Mouse (Mus musculus): ENCODE results near the gene Jag2. TPM values are rescaled to one million over a fixed set of nuclear protein-coding genes. Genes with fewer than 3 reads are reported as not detected.

Gene Jag2
- polyA plus RNA-seq, 1 experiment from 2014 or later, result 15.1 TPM

- Histone ChIP-seq H3K27ac (replicated peaks; ENCODE audit: low read depth, low read length) (no peak overlapping the region), H3K4me3 (replicated peaks; ENCODE audit: low read depth, low read length) (no peak overlapping the region), H3K36me3 (ENCODE audit: control insufficient read depth, insufficient read depth, low read length) (peaks cover 13% of the 10 kb centered on the region; the same call in 1 of the 2 replicates), H3K9ac (replicated peaks; ENCODE audit: low read length) (no peak overlapping the region), H3K27me3 (ENCODE audit: control insufficient read depth, insufficient read depth, low read length) (no peaks in the 10 kb centered on the region), H3K9me3 (ENCODE audit: control insufficient read depth, low read length) (no peaks in the 10 kb centered on the region), H3K4me1 (ENCODE audit: control insufficient read depth, insufficient read depth, low read length) (peaks cover 6% of the 10 kb centered on the region; the same call in 1 of the 2 replicates), H3K4me2 (ENCODE audit: low read length) (no peak overlapping the region)
- DNase-seq (no peak), ATAC-seq (ENCODE audit: low FRiP score, low TSS enrichment) (no peak)
- 88% methylated on average over 9 of the region's 9 CpGs for WGBS
Measured at GRCm38 (mm10) chr12:112900641-112901040, 28.9 kb downstream of the Jag2 start.

- ATAC-seq (ENCODE audit: low FRiP score, low TSS enrichment) (no peak), DNase-seq (no peak)
- no peak overlapping the region for H3K4me3 ChIP-seq (replicated peaks; ENCODE audit: low read depth, low read length)
- no peak overlapping the region for H3K4me2 ChIP-seq (ENCODE audit: low read length)
- H3K4me1 ChIP-seq (ENCODE audit: control insufficient read depth, insufficient read depth, low read length), result peaks cover 6% of the 10 kb centered on the region; the same call in 1 of the 2 replicates
- H3K27ac ChIP-seq (replicated peaks; ENCODE audit: low read depth, low read length), result no peak overlapping the region
- H3K9ac ChIP-seq (replicated peaks; ENCODE audit: low read length), result no peak overlapping the region
- no peaks in the 10 kb centered on the region for H3K27me3 ChIP-seq (ENCODE audit: control insufficient read depth, insufficient read depth, low read length)
- 68% methylated on average over 4 of the region's 4 CpGs for WGBS
- H3K36me3 ChIP-seq (ENCODE audit: control insufficient read depth, insufficient read depth, low read length), result peaks cover 2% of the 10 kb centered on the region; the same call in 1 of the 2 replicates
- H3K9me3 ChIP-seq (ENCODE audit: control insufficient read depth, low read length), result no peaks in the 10 kb centered on the region
Measured at GRCm38 (mm10) chr12:112898960-112899359, 30.6 kb downstream of the Jag2 start.

DNA sequence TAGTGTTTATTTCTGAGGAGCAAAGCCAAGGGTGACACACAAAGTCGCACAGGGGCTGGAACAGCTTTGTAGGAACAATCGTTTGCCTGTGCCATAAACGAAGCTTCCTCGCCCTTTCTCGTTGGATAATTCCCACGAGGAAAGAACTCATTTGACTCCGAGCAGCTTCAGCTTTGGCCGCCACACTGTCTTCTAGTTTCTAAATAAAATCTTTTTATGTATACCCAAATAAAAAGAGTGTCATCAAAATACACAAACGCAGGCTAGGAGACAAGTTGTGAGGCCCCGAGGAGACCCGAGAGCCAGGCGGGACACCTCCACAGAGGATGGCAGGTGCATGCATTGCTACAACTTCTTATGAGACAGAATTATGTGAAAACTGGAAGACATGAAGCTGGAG, 31.2 kb downstream of the Jag2 start:
- Histone ChIP-seq H3K4me2 (ENCODE audit: low read length) (no peak overlapping the region), H3K36me3 (ENCODE audit: control insufficient read depth, insufficient read depth, low read length) (no peaks in the 10 kb centered on the region), H3K27me3 (ENCODE audit: control insufficient read depth, insufficient read depth, low read length) (no peaks in the 10 kb centered on the region), H3K4me1 (ENCODE audit: control insufficient read depth, insufficient read depth, low read length) (peaks cover 6% of the 10 kb centered on the region; the same call in 1 of the 2 replicates), H3K9me3 (ENCODE audit: control insufficient read depth, low read length) (no peaks in the 10 kb centered on the region), H3K9ac (replicated peaks; ENCODE audit: low read length) (no peak overlapping the region), H3K4me3 (replicated peaks; ENCODE audit: low read depth, low read length) (no peak overlapping the region), H3K27ac (replicated peaks; ENCODE audit: low read depth, low read length) (no peak overlapping the region)
- DNase-seq, result no peak
- 74% methylated on average over 12 of the region's 12 CpGs for WGBS
- ATAC-seq (ENCODE audit: low FRiP score, low TSS enrichment), result no peak

DNA sequence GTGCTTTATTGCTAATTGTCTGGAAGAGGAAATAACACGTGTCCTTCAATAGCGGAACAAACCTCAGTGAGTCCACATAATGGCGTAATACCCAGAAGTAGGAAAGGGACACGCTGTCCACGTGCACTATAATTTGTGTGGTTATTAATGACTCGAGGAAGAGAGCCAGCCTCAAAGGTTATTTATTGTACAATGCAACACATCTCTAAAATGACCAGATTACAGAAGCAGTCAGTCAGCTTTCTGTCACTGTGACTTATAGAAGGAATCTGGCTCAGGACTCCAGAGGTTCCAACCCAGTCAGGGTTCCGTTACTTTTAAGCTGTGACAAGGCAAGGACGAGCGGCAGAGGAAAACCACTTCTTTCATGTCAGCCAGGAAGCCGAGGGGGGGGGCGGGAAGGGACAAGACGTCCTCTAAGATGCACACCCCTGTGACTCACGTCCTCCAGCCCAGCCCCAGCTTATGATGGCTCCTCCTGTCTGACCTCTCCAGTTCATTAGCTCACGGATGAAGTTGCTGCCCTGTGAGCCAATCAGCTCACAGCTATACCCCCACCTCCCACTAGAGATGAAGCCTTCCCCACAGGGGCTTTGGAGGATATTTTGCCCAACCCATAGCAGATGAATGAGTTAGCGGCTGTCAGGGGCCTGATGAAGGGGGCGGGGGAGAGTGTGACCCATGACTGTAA, 31.9 kb downstream of the Jag2 start:
- ATAC-seq (ENCODE audit: low FRiP score, low TSS enrichment) (peak; percentile 55; the same call in 1 of the 2 replicates), DNase-seq (peak; percentile 33)
- Histone ChIP-seq H3K9me3 (ENCODE audit: control insufficient read depth, low read length) (no peaks in the 10 kb centered on the region), H3K27me3 (ENCODE audit: control insufficient read depth, insufficient read depth, low read length) (no peaks in the 10 kb centered on the region), H3K4me1 (ENCODE audit: control insufficient read depth, insufficient read depth, low read length) (peaks cover 6% of the 10 kb centered on the region; the same call in 1 of the 2 replicates), H3K4me2 (ENCODE audit: low read length) (peak overlapping the region; percentile 34), H3K4me3 (replicated peaks; ENCODE audit: low read depth, low read length) (no peak overlapping the region), H3K27ac (replicated peaks; ENCODE audit: low read depth, low read length) (no peak overlapping the region), H3K9ac (replicated peaks; ENCODE audit: low read length) (peak overlapping the region; percentile 23; the same call in 1 of the 2 replicates), H3K36me3 (ENCODE audit: control insufficient read depth, insufficient read depth, low read length) (no peaks in the 10 kb centered on the region)
- 38% methylated on average over 16 of the region's 16 CpGs for WGBS

- Histone ChIP-seq H3K4me2 (ENCODE audit: low read length) (no peak overlapping the region), H3K36me3 (ENCODE audit: control insufficient read depth, insufficient read depth, low read length) (no peaks in the 10 kb centered on the region), H3K27ac (replicated peaks; ENCODE audit: low read depth, low read length) (0 out of 2 replicates have a peak overlapping the region, but pooled peaks have one; percentile 14), H3K9ac (replicated peaks; ENCODE audit: low read length) (no peak overlapping the region), H3K9me3 (ENCODE audit: control insufficient read depth, low read length) (no peaks in the 10 kb centered on the region), H3K27me3 (ENCODE audit: control insufficient read depth, insufficient read depth, low read length) (no peaks in the 10 kb centered on the region), H3K4me1 (ENCODE audit: control insufficient read depth, insufficient read depth, low read length) (peaks cover 6% of the 10 kb centered on the region; the same call in 1 of the 2 replicates), H3K4me3 (replicated peaks; ENCODE audit: low read depth, low read length) (no peak overlapping the region)
- WGBS, result 76% methylated on average over 4 of the region's 4 CpGs
- ATAC-seq (ENCODE audit: low FRiP score, low TSS enrichment) (no peak), DNase-seq (no peak)
Measured at GRCm38 (mm10) chr12:112894969-112895368, 34.6 kb downstream of the Jag2 start.

DNA sequence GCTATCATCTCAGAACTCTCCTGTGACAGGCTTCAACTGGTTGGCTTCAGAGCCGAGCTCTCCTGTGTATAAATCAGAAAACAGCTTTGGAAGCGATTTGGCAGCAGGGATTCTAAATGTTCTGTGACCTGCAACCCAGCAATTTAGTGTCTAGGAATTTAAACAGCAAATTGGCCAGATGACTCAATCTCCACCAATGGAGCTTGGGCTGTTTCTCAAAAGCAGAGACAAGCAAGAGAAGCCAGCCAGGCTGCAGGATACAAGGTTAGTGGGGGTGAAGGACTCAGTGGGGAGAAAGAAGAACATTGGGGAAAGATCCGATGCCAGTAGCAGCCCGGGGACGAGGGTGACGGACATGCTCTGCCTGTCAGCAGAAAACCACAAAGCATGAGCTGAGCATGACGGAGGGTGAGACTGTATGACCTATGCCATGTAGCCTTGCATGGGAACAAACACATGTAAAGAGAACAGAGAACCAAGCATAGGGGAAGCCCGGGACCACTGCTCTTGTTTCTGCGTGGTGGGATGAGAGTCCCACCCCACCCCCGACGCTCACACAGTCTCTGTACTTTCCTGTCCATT, 35.2 kb downstream of the Jag2 start:
- H3K27me3 ChIP-seq (ENCODE audit: control insufficient read depth, insufficient read depth, low read length), result no peaks in the 10 kb centered on the region
- H3K36me3 ChIP-seq (ENCODE audit: control insufficient read depth, insufficient read depth, low read length), result no peaks in the 10 kb centered on the region
- H3K27ac ChIP-seq (replicated peaks; ENCODE audit: low read depth, low read length), result no peak overlapping the region
- 74% methylated on average over 11 of the region's 11 CpGs for WGBS
- ATAC-seq (ENCODE audit: low FRiP score, low TSS enrichment), result no peak
- no peak overlapping the region for H3K4me3 ChIP-seq (replicated peaks; ENCODE audit: low read depth, low read length)
- no peak overlapping the region for H3K9ac ChIP-seq (replicated peaks; ENCODE audit: low read length)
- H3K4me1 ChIP-seq (ENCODE audit: control insufficient read depth, insufficient read depth, low read length), result peaks cover 6% of the 10 kb centered on the region; the same call in 1 of the 2 replicates
- H3K9me3 ChIP-seq (ENCODE audit: control insufficient read depth, low read length), result no peaks in the 10 kb centered on the region
- no peak overlapping the region for H3K4me2 ChIP-seq (ENCODE audit: low read length)
- no peak for DNase-seq

GRCm38 (mm10) chr12:112885465-112885864, 44.1 kb downstream of the Jag2 start:
- WGBS, result 62% methylated on average over 7 of the region's 7 CpGs
- no peak for ATAC-seq (ENCODE audit: low FRiP score, low TSS enrichment)

DNA sequence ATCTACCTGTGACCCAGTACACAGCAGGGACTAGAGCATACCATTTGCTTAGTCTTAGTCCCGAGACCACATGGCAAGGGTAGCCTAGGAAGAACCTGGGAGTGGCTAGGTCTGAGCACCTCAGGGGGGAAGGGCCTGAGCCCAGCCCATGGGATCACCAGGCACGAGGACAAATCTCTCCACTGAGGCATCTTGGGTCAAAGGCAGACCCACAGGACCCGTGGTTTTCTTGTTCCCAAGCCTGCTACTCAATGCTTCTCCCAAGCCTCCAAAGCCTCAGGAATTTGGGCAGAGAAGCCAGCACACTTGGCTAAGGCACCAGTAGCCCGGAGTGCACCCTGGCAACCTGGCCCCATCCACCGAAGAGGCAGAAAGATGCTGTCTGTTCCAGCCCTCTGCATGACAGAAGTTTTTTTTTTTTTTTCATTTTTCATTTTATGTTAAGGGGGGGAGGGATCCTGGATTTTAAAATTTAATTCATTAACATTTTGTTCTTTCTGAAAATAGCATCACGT, 48.2 kb downstream of the Jag2 start:
- DNase-seq, result no peak
- Histone ChIP-seq H3K4me2 (ENCODE audit: low read length) (no peak overlapping the region), H3K9ac (replicated peaks; ENCODE audit: low read length) (no peak overlapping the region), H3K27ac (replicated peaks; ENCODE audit: low read depth, low read length) (no peak overlapping the region), H3K9me3 (ENCODE audit: control insufficient read depth, low read length) (no peaks in the 10 kb centered on the region), H3K4me1 (ENCODE audit: control insufficient read depth, insufficient read depth, low read length) (peaks cover 10% of the 10 kb centered on the region; the same call in 1 of the 2 replicates), H3K4me3 (replicated peaks; ENCODE audit: low read depth, low read length) (no peak overlapping the region), H3K36me3 (ENCODE audit: control insufficient read depth, insufficient read depth, low read length) (no peaks in the 10 kb centered on the region), H3K27me3 (ENCODE audit: control insufficient read depth, insufficient read depth, low read length) (peaks cover 27% of the 10 kb centered on the region)
- WGBS, result 71% methylated on average over 6 of the region's 6 CpGs
- no peak for ATAC-seq (ENCODE audit: low FRiP score, low TSS enrichment)

More at GRCm38 (mm10) chr12:112885465-112885864, 44.1 kb downstream of the Jag2 start:
- Histone ChIP-seq H3K4me2 (ENCODE audit: low read length) (no peak overlapping the region), H3K36me3 (ENCODE audit: control insufficient read depth, insufficient read depth, low read length) (no peaks in the 10 kb centered on the region), H3K4me1 (ENCODE audit: control insufficient read depth, insufficient read depth, low read length) (no peaks in the 10 kb centered on the region), H3K27me3 (ENCODE audit: control insufficient read depth, insufficient read depth, low read length) (no peaks in the 10 kb centered on the region), H3K9me3 (ENCODE audit: control insufficient read depth, low read length) (no peaks in the 10 kb centered on the region), H3K9ac (replicated peaks; ENCODE audit: low read length) (no peak overlapping the region), H3K4me3 (replicated peaks; ENCODE audit: low read depth, low read length) (no peak overlapping the region), H3K27ac (replicated peaks; ENCODE audit: low read depth, low read length) (no peak overlapping the region)
- DNase-seq, result no peak
